ENCODE assay signal across 20 mouse cellular contexts in genomic region chr13:59030574-59030973, GRCm38 (mm10).
A peak's percentile ranks its signal among the peaks of the same experiment; 100 is the strongest.
DNase-seq lines count a peak whose midpoint lies in the region; ATAC-seq and TF ChIP-seq lines count a peak whose summit lies in the region.
"Had no signal": no experiment of that assay in that cellular context is flagged by ENCODE, and none has a peak within 500 bp of the region (broad histone marks: within the 10 kb centered on the region; RNA-seq: fewer than 3 reads in every experiment).

No protein-coding gene starts in this region.

- no peak overlapping the region for H3K4me3 ChIP-seq in hindbrain, embryonic 13.5 days
- H3K4me3 ChIP-seq in hindbrain, embryonic 10.5 days = no peak overlapping the region
- no peak overlapping the region for H3K4me3 ChIP-seq in midbrain, embryonic 16.5 days (ENCODE audit: low read depth, low read length)
- H3K4me3 ChIP-seq in heart, embryonic 12.5 days = no peak overlapping the region
- H3K4me3 ChIP-seq: limb, embryonic 13.5 days; liver, embryonic 13.5 days had no signal

- TF ChIP-seq CTCF in brain, embryonic 14.5 days (IDR thresholded peaks at IDR 0.05; ENCODE audit: borderline replicate concordance, extremely low read depth, insufficient read depth, insufficient read length) = no peak

- H3K9ac ChIP-seq in hindbrain, embryonic 13.5 days = no peak overlapping the region
- no peak overlapping the region for H3K9ac ChIP-seq in midbrain, embryonic 16.5 days (ENCODE audit: low read depth, low read length)
- H3K9ac ChIP-seq in heart, embryonic 12.5 days = no peak overlapping the region
- H3K9ac ChIP-seq: limb, embryonic 13.5 days; liver, embryonic 13.5 days; lung, embryonic 14.5 days had no signal

- H3K27ac ChIP-seq in hindbrain, embryonic 13.5 days = peak overlapping the region; percentile 52; the same call in 1 of the 2 replicates
- no peak overlapping the region for H3K27ac ChIP-seq in hindbrain, embryonic 10.5 days
- H3K27ac ChIP-seq in midbrain, embryonic 16.5 days (ENCODE audit: low read length) = peak overlapping the region; percentile 66
- H3K27ac ChIP-seq in heart, embryonic 12.5 days (ENCODE audit: poor library complexity, severe bottlenecking) = no peak overlapping the region
- H3K27ac ChIP-seq: limb, embryonic 13.5 days; liver, embryonic 13.5 days; stomach, postnatal 0 days had no signal

- no peak for ATAC-seq in hindbrain, embryonic 13.5 days (ENCODE audit: low FRiP score)
- 0 out of 2 replicates have a peak, but pooled peaks have one; percentile 18 for ATAC-seq in midbrain, embryonic 16.5 days
- no peak for ATAC-seq in heart, embryonic 12.5 days (ENCODE audit: insufficient number of reproducible peaks, low FRiP score)
- ATAC-seq: Patski had no signal

- H3K36me3 ChIP-seq in hindbrain, embryonic 13.5 days = 0 out of 2 replicates have a peak, but pooled peaks cover 4% of the 10 kb centered on the region
- no peaks in the 10 kb centered on the region for H3K36me3 ChIP-seq in hindbrain, embryonic 10.5 days
- H3K36me3 ChIP-seq in midbrain, embryonic 16.5 days (ENCODE audit: control insufficient read depth, insufficient read depth, low read length) = no peaks in the 10 kb centered on the region
- no peaks in the 10 kb centered on the region for H3K36me3 ChIP-seq in heart, embryonic 12.5 days
- H3K36me3 ChIP-seq: limb, embryonic 13.5 days; liver, embryonic 13.5 days had no signal

- DNase-seq in cerebellum, postnatal 10 days = peak; percentile 34 to 46
- DNase-seq in cerebellum, adult 9-10 months = no peak
- DNase-seq in hindbrain, embryonic 10.5 days (ENCODE audit: low spot score) = no peak
- DNase-seq in brain, embryonic 14.5 days (ENCODE audit: low read depth) = peak; percentile 46
- no peak for DNase-seq in neural tube, embryonic 10.5 days (ENCODE audit: extremely low spot score, low spot score)
- DNase-seq: adrenal gland, postnatal 10 days; cerebellum, postnatal 14 days; gastrocnemius, postnatal 36 days; kidney, adult 18-20 months; kidney, postnatal 10 days; liver, embryonic 13.5 days; lung, embryonic 14.5 days; lung, postnatal 36 days; right cerebral cortex, adult 18-20 months had no signal

- no peaks in the 10 kb centered on the region for H3K9me3 ChIP-seq in hindbrain, embryonic 13.5 days
- no peaks in the 10 kb centered on the region for H3K9me3 ChIP-seq in hindbrain, embryonic 10.5 days
- no peaks in the 10 kb centered on the region for H3K9me3 ChIP-seq in midbrain, embryonic 16.5 days (replicated peaks; ENCODE audit: control insufficient read depth, low read length, poor library complexity, severe bottlenecking)
- H3K9me3 ChIP-seq in heart, embryonic 12.5 days (replicated peaks) = no peaks in the 10 kb centered on the region
- H3K9me3 ChIP-seq: limb, embryonic 13.5 days; liver, embryonic 13.5 days had no signal

- H3K4me1 ChIP-seq in hindbrain, embryonic 13.5 days (replicated peaks) = peaks cover 6% of the 10 kb centered on the region
- H3K4me1 ChIP-seq in hindbrain, embryonic 10.5 days (replicated peaks) = 0 out of 2 replicates have a peak, but pooled peaks cover 5% of the 10 kb centered on the region
- H3K4me1 ChIP-seq in midbrain, embryonic 16.5 days (ENCODE audit: control insufficient read depth, insufficient read depth, low read length) = peaks cover 8% of the 10 kb centered on the region; the same call in 1 of the 2 replicates
- no peaks in the 10 kb centered on the region for H3K4me1 ChIP-seq in heart, embryonic 12.5 days (replicated peaks)
- H3K4me1 ChIP-seq: limb, embryonic 13.5 days; liver, embryonic 13.5 days had no signal

- H3K27me3 ChIP-seq in hindbrain, embryonic 13.5 days = no peaks in the 10 kb centered on the region
- H3K27me3 ChIP-seq in hindbrain, embryonic 10.5 days (ENCODE audit: insufficient read depth, poor library complexity, severe bottlenecking) = no peaks in the 10 kb centered on the region
- H3K27me3 ChIP-seq in midbrain, embryonic 16.5 days (ENCODE audit: control insufficient read depth, insufficient read depth, low read depth, low read length) = no peaks in the 10 kb centered on the region
- no peaks in the 10 kb centered on the region for H3K27me3 ChIP-seq in heart, embryonic 12.5 days (replicated peaks)
- H3K27me3 ChIP-seq: limb, embryonic 13.5 days; liver, embryonic 13.5 days; Patski had no signal

- TF ChIP-seq POLR2A in brain, embryonic 14.5 days (IDR thresholded peaks at IDR 0.05; ENCODE audit: borderline replicate concordance, extremely low read depth, insufficient read depth, insufficient read length, poor library complexity, severe bottlenecking) = no peak

- 69% methylated on average over 6 of the region's 6 CpGs for WGBS in hindbrain, embryonic 13.5 days
- 85% methylated on average over 6 of the region's 6 CpGs for WGBS in hindbrain, embryonic 10.5 days
- 79% methylated on average over 6 of the region's 6 CpGs for WGBS in midbrain, embryonic 16.5 days
- 83% methylated on average over 6 of the region's 6 CpGs for WGBS in heart, embryonic 12.5 days

- H3K4me2 ChIP-seq in hindbrain, embryonic 13.5 days = no peak overlapping the region
- H3K4me2 ChIP-seq in midbrain, embryonic 16.5 days (ENCODE audit: low read length) = no peak overlapping the region
- no peak overlapping the region for H3K4me2 ChIP-seq in heart, embryonic 12.5 days
- H3K4me2 ChIP-seq: limb, embryonic 13.5 days; liver, embryonic 13.5 days; lung, embryonic 14.5 days had no signal

Comparison
In these comparisons a context has a peak if more than half of its experiments do, and no peak if none do; other contexts are left out.
1. DNase-seq: peak in cerebellum, postnatal 10 days (2 of 2) and brain, embryonic 14.5 days (single experiment); none in cerebellum, adult 9-10 months (single experiment), hindbrain, embryonic 10.5 days (single experiment) and neural tube, embryonic 10.5 days (single experiment).
2. H3K27ac ChIP-seq: peak in hindbrain, embryonic 13.5 days (single experiment) and midbrain, embryonic 16.5 days (single experiment); none in hindbrain, embryonic 10.5 days (single experiment) and heart, embryonic 12.5 days (single experiment).